Mouse (Mus musculus): ENCODE data around the gene Prokr1. TPM values are rescaled to one million over a fixed set of nuclear protein-coding genes. Genes with fewer than 3 reads are reported as not detected.

The Prokr1 gene
- total RNA-seq, 4 experiments from 2014 or later: 0.10 to 0.89 (median 0.36) TPM

DNA sequence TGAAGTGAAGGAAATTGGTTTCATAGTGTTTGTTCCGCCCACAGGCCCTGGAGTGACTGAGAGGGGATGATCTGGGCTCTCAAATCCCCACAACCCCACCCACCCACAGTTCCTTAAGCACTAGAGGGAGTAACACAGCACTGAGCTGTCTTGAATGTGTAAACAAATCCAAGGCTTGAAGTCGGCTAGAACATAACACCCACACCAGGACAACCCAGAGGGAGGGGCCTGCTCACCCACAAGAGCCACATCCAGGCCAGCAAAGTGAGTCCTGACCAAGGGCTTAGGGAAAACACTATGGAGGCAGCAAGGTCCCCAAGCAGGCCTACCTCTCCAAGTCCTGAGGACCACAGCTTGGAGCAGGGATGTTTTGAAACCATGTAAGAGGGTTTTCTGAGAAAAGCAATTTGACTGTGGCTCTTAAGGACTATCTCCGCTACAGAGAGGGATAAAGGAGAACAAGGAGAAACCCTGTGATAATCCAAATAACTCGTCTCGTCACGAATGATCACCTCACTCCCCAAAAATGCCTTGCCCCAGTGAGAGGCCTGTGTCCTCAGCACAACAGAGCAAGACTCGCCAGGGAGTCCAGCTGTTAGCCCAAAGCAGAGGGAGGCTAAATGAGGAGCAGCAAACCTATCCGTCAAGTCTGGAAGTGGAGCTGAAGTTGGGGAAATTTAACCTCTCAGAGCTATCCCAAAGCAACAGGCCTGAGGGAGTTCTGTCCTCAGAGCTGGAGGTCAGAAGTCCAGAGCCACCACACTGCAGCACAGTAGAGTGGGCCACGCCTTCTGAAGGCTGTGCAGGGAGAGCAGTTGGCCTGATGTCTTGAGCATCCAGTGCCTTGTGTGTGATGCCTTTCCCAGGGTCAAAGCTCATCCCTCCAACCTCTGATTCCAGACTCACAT lies 22.6 kb downstream of the Prokr1 start:
- DNase-seq: no peak

DNA sequence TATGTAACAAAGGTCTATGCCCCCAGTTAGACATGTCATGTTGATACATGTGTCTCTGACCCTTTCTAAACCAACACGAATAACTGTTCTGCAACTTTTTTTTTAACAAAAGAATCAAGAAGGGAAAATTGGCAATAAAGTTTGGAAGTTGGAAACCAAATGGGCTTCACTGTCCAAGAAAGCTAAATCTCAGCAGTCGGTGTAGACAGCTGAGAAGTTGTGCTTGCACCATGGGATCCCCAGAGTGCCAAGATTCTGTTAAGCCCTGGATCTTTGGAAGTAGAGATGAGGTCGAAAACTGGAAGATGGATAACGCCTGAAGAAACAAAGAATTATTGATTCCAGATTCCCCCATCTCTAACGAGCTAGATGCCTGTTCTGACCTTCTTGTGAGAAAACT lies 25.4 kb downstream of the Prokr1 start:
- no peak for DNase-seq

GRCm38 (mm10) chr6:87564356-87564755 lies 26.2 kb downstream of the Prokr1 start:
- DNase-seq: no peak

- DNase-seq: no peak
Observed at GRCm38 (mm10) chr6:87553724-87554123, 36.8 kb downstream of the Prokr1 start.

DNA sequence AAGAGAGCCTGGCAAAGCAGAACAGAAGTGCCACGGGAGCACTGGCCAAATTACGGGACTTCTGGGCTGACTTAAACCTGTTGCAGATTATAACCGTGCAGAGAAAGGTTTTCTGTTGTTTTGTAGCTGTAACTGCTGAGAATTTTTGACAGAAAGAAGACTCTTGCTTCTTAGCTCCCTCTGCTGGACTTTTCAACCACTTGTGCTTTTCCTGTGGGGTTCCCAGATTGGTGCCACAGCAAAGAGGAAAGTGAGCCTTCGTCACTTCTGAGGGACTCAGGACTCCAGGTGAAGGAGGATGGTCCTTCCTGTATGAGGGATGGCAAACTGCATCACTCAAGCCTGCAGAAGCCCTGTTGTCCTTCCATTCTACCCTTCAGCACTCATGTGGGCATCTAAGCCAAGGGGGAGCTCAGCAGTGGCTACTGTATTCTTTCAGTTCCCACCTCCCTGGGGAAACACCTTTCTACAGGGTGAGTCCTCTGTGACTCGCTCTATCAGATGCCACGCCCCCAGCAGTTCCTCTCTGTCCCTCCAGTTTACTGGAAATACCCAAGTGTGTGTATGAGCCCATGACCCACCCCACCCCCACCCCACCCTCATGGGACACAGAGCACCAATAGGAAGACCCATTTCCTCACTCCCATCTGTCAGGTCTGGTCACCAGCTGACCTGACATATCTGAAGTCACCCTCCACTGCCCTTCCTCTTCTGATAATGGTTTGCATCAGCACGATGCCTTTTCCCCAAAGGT lies 38.3 kb downstream of the Prokr1 start:
- DNase-seq: no peak

DNA sequence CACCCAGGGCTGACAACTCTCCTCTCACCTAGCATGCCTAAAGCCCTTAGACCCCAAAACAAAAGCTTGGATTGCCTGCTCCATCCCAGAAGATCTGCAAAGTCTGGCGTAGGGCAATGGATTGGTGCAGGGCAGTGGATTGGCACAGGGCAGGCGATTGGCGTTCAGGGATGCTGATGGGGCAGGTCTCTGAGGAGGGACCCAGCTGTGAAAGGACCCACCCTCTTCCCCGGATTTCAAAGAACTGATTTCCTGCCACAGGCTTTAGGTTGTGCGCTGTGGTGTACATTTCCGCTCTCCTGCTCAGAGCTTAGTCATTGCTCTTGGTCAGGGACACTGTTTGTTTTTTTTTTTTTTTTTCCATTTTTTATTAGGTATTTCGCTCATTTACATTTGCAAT lies 42.7 kb downstream of the Prokr1 start:
- DNase-seq: no peak

GRCm38 (mm10) chr6:87547431-87547830 lies 43.1 kb downstream of the Prokr1 start:
- no peak for DNase-seq

GRCm38 (mm10) chr6:87545331-87546217 lies 45.0 kb downstream of the Prokr1 start:
- no peak for DNase-seq

DNA sequence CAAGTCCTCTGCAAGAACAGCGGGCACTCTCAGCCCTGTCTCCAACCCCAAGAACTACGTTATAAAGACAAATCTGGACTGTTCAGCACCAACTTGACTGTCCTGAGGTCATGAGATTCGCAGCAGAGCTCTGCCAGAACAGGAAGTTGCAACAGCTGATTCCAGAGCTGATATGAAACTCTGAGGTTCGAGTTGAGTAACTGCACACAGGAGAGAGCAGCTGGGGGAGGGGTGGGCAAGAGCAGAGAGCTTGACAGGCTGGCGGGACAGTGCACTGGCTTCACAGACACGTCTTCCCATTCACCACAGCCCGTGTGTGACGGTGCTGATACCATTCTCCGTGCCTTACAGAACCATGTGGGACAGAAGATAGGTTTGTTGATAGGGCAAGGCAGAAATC lies 48.5 kb downstream of the Prokr1 start:
- DNase-seq: peak; percentile 26

DNA sequence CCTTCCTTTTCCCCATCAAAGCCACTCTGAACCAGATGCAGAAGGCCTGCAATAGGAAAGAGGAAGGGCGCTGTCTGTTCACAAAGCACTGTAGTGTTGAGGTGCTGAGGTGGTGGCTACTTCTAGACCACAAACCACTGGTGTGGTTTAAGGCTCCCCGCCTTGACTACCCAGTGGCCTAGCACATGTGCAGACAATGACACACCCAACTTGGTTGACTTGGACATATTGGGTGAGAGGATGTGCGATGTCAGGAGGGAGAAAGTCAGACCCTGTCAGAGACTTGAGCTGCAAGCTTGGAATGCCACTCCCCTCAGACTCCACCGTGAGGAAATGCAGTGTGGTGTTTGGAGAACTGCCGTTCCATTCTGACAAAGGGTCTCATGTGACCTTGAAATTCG lies 49.4 kb downstream of the Prokr1 start:
- DNase-seq: no peak

GRCm38 (mm10) chr6:87538376-87539270 lies 51.9 kb downstream of the Prokr1 start:
- no peak for DNase-seq

- DNase-seq: no peak
Observed at GRCm38 (mm10) chr6:87537678-87538077, 52.9 kb downstream of the Prokr1 start.

- DNase-seq: no peak
Observed at GRCm38 (mm10) chr6:87536270-87536669, 54.3 kb downstream of the Prokr1 start.

DNA sequence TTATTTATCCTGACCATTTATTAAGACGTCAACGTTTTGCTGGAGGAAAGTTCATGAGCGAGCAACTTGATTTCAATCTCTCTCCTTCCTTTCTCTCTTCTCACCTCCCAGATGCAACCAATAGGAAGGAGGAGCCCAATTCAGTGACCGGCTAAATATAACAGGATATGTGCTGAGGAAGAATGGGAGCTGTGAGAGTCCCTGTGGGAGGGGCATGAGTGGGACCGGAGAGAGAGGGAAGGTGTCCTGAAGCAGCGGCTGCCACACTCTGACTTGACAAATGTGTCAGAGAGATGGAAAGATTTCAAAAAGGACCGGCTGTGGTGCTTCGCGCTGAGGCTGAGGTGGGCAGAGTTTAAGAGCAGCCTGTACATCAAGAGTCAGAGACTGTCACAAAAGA lies 54.9 kb downstream of the Prokr1 start:
- no peak for DNase-seq

GRCm38 (mm10) chr6:87534855-87535575 lies 55.5 kb downstream of the Prokr1 start:
- DNase-seq: no peak

DNA sequence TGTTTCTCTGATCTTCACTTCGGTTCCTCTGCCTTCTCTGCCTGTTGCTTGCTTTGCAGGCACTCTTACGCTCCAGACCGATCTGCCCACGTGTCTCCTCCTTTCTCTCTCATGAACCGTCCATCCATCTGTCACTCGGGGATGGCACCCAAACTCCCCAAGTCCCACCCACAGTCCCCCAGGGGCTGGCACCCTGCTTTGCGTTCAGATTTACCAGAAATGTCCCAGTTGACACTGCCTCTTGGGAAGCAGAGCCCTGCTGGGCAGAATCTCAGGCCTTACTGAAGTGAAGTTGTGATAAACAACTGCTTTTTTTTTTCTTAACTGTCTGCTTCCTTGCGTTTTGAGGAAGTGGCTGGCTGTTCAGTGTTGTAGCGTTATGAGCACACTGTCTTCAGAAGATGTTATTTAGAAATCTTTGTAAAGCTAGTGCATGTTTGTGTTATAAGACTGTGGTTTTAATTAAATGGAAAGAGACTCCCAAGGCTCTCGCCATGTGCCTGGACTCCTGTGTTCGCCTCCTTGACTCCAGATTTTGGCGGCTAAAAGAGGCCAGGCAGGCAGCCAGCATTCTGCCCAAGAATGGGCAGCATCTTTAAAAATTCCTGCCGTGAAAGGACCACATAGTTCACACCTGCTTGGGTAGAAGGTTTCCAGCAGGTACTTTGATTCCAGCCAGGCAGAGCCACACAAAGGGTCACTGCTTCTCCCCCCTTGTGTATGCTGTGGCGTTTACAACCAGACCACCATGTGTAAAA lies 57.4 kb downstream of the Prokr1 start, which contains the start of gene Arhgap25:
Gene Arhgap25 (minus strand): TSS at position 307 of the 758 bp plus-strand sequence.
- no peak for DNase-seq

DNA sequence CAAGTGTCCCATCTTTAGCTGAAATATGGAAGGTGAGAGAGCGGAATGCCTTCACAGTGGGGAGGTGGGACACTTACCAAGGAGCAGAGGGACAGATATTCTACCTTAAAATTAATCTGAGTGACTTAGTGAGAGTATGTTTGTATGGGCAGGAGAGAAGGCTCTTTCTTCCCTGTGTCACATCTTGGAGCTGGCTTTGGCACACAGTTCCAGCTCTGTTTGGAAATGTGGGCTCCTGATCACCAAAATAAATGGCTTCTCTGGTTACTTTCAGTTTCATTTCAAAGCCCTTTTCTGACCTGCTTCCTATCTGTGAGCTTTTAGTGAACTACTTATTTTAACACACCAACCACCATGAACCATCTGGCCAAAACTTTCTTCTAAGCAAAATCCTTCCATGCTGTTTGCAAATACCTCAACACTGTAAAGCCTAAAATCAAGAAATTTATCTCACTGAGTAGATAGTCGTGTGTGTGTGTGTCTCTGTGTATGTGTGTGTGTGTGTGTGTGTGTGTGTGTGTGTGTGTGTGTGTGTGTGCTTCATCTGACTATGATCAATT lies 59.0 kb downstream of the Prokr1 start:
- DNase-seq: no peak

DNA sequence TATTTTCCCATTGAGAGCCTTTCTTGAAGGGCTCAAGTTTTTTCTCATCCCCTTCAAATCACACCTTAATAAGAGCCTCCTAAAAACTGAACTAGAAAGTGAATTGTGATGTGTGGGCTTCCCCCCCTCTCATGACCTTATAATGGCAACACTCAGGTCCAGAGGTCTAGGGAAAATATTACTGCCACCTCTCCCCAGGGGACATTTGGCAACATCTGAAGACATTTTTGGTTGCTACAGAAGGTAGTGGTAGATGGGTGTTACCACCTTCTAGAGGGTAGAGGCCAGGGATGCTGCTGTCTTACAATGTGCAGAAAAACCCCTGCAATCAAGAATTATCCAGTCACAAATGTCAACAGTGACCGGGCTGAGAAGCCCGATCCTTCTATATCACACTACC lies 60.2 kb downstream of the Prokr1 start:
- no peak for DNase-seq
